Mouse (Mus musculus) brain, embryonic 14.5 days (tissue): Measurements from ENCODE around the gene Nedd9.
A peak's percentile ranks its signal among the peaks of the same experiment; 100 is the strongest.

Experiments
- CTCF ChIP-seq: fragments of 200-500 bp; IDR thresholded peaks from 2 replicates; pipeline ENCODE4 v1.5.1; 2012; ENCODE audit warnings: inconsistent platforms, mild to moderate bottlenecking, moderate library complexity, borderline replicate concordance; ENCODE audit not compliant: insufficient read depth, insufficient read length; ENCODE audit errors: extremely low read depth
- POLR2A ChIP-seq: fragments of 200-500 bp; IDR thresholded peaks from 2 replicates; pipeline ENCODE4 v1.6.1; 2012; ENCODE audit warnings: mild to moderate bottlenecking, inconsistent platforms, borderline replicate concordance; ENCODE audit not compliant: poor library complexity, insufficient read depth, insufficient read length, severe bottlenecking; ENCODE audit errors: extremely low read depth

DNA sequence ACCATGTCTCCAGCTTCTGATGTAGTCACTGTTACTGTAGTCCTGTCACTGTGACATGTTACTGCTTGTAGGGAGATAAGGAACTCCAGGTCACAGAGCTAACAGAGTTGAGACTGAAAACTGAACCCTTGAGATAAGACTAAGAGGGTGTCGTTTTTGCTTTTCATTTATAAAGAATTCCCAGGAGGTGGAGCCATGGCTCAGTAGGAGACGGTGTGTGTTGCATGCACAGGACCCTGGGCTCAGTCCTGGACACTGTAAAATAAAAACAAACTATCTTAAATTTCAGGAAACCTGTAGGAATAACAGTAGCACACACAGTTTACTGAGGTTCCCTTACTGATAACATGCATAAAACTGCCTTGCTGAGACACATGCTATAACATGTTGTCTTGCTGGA, 188.6 kb downstream of the Nedd9 start:
- TF ChIP-seq CTCF (0 out of 2 replicates have a peak, but pooled peaks have one; percentile 4), POLR2A (no peak)
